Mouse (Mus musculus): ENCODE data around the gene Wdr44. TPM values are rescaled to one million over a fixed set of nuclear protein-coding genes. Genes with fewer than 3 reads are reported as not detected.
"Not testable (repeated sequence)": the region's sequence is repeated elsewhere in the genome, so short reads cannot be mapped to it uniquely, and the experiment has no call there.

Wdr44 gene
- total RNA-seq (2021) = 10 to 100 TPM; 23.8 to 25.2 TPM

GRCm38 (mm10) chrX:23692722-23693442 is at the start of gene Wdr44:
Wdr44 (plus strand) TSS chrX:23693051.
- peak; percentile 80 to 81 for DNase-seq (ENCODE audit: extremely low spot score in 1 of 2, low spot score in 1 of 2)

- no peak for DNase-seq (ENCODE audit: extremely low spot score in 1 of 2, low spot score in 1 of 2)
Measured at GRCm38 (mm10) chrX:23648371-23648770, 44.5 kb upstream of the Wdr44 start.

GRCm38 (mm10) chrX:23662216-23662615 is 30.6 kb upstream of the Wdr44 start:
- no peak for DNase-seq (ENCODE audit: extremely low spot score in 1 of 2, low spot score in 1 of 2)

DNA sequence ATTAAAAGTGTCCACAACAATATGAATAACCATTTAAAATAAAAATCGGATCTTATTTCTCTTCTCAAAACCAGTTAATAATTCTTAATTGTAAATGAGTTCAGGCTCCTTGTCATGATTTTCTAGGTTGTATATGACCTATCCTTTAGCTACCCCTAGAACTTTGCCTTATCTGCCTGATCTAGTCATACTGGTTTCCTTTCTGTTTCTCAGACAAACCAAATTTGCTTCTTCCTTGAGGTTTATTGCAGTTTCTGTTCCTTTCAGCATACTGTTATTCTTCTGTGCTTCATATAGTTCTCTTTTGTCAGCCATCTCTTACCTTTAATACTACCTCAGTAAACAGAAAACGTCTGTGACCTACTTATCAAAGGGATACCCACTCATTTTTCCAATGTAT is 19.7 kb upstream of the Wdr44 start:
- DNase-seq (ENCODE audit: extremely low spot score in 1 of 2, low spot score in 1 of 2) = no peak

DNA sequence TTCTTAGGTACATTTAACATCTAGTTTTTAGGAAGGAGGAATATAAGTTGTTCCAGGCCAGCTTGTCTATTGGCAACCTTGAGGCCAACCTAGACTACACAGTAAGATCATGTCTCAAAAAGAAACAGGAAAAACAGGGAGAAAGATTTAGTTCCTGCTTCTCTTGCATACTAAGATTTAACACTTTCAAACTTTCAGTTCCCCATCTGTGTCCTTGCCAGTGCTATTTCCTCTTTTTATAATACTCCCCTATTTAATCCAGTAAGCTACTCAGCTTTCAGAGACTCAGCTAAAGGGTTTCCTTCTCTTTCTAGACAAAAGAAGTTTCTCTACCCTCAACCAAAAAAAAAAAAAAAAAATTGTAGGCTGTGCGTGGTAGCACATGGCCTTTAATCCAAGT is 17.4 kb upstream of the Wdr44 start:
- no peak for DNase-seq (ENCODE audit: extremely low spot score in 1 of 2, low spot score in 1 of 2)

DNA sequence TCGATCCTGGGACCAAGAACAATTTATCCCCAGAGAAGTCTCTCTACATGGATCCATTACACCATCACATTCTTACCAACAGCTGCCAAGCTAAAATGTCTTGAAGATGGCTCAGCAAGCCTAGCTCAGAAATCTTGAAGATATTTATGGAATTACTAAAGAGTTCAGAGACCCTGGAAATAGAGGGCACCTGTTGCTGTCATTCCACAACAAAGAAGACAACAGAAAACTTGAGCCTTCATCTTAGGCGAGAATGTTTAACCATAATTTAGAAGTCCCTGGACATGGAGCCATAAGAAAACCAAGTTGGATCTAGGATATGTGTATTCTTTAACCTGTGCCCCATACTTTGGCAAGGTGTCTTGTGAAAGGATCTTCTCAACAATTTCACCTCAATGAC is 16.3 kb upstream of the Wdr44 start:
- no peak for DNase-seq (ENCODE audit: extremely low spot score in 1 of 2, low spot score in 1 of 2)

GRCm38 (mm10) chrX:23677511-23677910 is 15.3 kb upstream of the Wdr44 start:
- DNase-seq (ENCODE audit: extremely low spot score in 1 of 2, low spot score in 1 of 2) = no peak

DNA sequence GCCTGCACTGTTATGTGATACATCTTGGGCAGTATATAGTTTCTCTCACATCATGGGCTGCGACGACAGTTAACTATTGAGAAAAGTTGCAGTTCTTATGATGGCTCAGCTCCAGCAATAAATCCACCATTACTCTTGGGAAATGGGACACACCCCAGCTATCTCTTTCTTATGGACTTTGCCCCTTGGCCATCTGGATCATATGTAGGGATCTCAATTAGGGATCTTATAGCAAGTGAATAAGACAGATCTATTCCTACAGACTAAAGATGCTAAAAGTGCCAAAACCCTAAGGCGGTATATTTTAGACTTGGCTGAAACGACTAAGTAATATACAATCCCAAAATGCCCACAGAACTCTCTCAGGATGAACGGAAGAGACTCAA is 522 bp upstream of the Wdr44 start:
- DNase-seq (ENCODE audit: extremely low spot score in 1 of 2, low spot score in 1 of 2) = no peak

- no peak for DNase-seq (ENCODE audit: extremely low spot score in 1 of 2, low spot score in 1 of 2)
Measured at GRCm38 (mm10) chrX:23693443-23694400, 871 bp downstream of the Wdr44 start.

GRCm38 (mm10) chrX:23694588-23694987 is 1.7 kb downstream of the Wdr44 start:
- DNase-seq (ENCODE audit: extremely low spot score in 1 of 2, low spot score in 1 of 2) = no peak

DNA sequence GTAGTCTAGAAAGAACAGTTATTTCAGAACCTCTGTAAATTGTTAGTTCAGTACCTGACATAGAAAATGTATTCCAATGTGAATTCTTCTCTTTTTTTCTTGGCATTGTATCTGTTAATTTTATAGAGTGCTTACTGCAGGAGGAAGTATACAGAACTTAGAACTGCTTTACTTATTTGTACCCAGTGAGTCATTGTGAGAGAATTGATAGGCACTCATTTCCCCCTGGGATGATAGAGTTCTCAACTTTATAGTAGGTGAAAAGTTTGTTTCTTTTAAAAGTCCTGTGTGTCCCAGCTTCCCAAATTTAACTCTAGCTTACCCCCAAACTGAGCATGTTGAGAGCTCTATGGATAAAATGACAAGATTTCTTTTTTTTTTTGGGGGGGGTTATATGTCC is 2.3 kb downstream of the Wdr44 start:
- DNase-seq (ENCODE audit: extremely low spot score in 1 of 2, low spot score in 1 of 2) = no peak

DNA sequence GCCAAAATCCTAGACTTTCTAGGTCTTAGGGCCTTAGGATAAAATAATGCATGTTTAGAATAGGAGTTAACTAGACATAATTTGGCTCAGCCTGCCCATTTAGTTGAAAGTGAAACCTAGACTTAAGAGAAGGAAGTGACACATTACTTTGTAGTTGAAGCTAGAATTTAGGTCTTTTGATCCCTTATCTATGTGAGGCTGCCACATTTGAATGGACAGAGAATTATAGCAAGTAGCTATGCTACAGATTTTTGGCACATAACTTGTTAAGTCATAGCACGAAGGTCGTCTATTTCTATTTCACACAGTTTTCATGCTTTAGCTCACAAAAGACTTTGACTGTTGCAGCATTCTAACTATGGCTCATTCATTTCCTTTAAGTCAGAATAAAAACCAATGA is 4.5 kb downstream of the Wdr44 start:
- no peak for DNase-seq (ENCODE audit: extremely low spot score in 1 of 2, low spot score in 1 of 2)

- DNase-seq (ENCODE audit: extremely low spot score in 1 of 2, low spot score in 1 of 2) = no peak
Measured at GRCm38 (mm10) chrX:23699023-23699422, 6.2 kb downstream of the Wdr44 start.

DNA sequence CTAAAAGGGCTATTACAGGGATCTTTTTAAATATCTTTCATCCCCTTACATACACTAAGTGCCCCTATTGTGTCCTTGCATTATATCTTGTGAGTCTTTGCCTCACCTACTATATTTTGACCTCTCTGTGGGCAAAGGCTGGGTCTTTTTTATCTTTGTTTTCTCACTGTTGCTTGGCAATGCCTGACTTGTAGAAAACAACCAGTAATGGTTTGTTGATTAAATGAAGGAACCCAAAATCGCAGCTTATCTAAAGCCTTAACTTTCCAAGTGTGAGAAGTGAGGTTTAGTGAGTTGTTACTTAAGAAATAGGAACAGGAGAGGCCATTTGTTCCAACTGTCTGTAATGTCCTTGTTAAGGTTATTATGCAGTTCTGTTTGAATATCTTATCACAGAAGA is 24.4 kb downstream of the Wdr44 start:
- DNase-seq (ENCODE audit: extremely low spot score in 1 of 2, low spot score in 1 of 2) = no peak

DNA sequence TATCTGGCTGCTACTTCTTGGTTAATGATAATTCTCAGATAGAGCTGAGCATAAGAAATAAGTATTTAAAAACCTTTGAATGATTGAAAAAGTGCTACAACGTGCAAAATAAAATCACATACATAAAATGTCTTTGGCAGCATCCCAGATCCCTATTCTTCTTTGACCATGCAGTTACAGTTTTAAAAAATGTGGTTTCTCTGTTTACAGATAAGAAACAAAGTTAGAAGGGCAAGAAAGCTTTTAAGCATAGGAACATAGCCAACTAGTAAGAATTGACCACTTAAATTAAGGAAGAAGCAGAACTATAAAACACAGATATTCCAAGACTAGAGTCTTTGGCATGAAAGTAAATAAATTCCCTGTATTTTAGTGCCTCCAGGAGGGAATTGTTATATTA is 34.6 kb downstream of the Wdr44 start:
- no peak for DNase-seq (ENCODE audit: extremely low spot score in 1 of 2, low spot score in 1 of 2)

- no peak for DNase-seq (ENCODE audit: extremely low spot score in 1 of 2, low spot score in 1 of 2)
Measured at GRCm38 (mm10) chrX:23754671-23755070, 61.8 kb downstream of the Wdr44 start.

- no peak for DNase-seq (ENCODE audit: extremely low spot score in 1 of 2, low spot score in 1 of 2)
Measured at GRCm38 (mm10) chrX:23767849-23768248, 75.0 kb downstream of the Wdr44 start.

GRCm38 (mm10) chrX:23807125-23807524 is 114.3 kb downstream of the Wdr44 start:
- no peak for DNase-seq (ENCODE audit: extremely low spot score in 1 of 2, low spot score in 1 of 2)

GRCm38 (mm10) chrX:23810365-23810764 is 117.5 kb downstream of the Wdr44 start:
- no peak for DNase-seq (ENCODE audit: extremely low spot score in 1 of 2, low spot score in 1 of 2)

- DNase-seq (ENCODE audit: extremely low spot score in 1 of 2, low spot score in 1 of 2) = not testable (repeated sequence)
Measured at GRCm38 (mm10) chrX:23813287-23813686, 120.4 kb downstream of the Wdr44 start.

GRCm38 (mm10) chrX:23822885-23823284 is 130.0 kb downstream of the Wdr44 start:
- DNase-seq (ENCODE audit: extremely low spot score in 1 of 2, low spot score in 1 of 2) = not testable (repeated sequence)
